Mouse (Mus musculus): Measurements from ENCODE around the gene Dclk2. TPM values are rescaled to one million over a fixed set of nuclear protein-coding genes. Genes with fewer than 3 reads are reported as not detected.
A peak's percentile ranks its signal among the peaks of the same experiment; 100 is the strongest.

Gene Dclk2
- polyA plus RNA-seq, 1 experiment = 48.4 TPM

DNA sequence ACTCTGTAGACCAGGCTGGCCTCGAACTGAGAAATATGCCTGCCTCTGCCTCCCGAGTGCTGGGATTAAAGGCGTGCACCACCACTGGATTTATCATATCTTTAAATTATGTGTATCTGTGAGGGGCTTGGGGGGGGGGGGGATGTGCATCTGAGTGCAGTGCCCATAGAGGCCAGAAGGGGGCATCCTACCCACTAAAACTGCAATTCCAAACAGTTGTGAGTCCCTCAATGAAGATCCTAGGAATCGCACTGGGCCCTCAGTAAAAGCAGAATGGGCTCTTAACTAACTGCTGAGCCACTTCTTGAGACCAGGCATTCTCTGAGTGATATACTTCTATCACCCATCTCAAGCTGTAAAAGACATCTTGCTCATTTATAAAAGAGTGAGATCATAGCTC, 85.5 kb downstream of the Dclk2 start:
- peaks cover 13% of the 10 kb centered on the region for H3K4me1 ChIP-seq (ENCODE audit: control insufficient read depth, insufficient read depth, low read length)
- TF ChIP-seq CTCF (IDR thresholded peaks at IDR 0.05; ENCODE audit: extremely low read depth, insufficient read depth, low read length) (0 out of 2 replicates have a peak, but pooled peaks have one; percentile 11), POLR2A (IDR thresholded peaks at IDR 0.05; ENCODE audit: extremely low read depth, insufficient read depth, low read length) (no peak)
- H3K4me3 ChIP-seq (ENCODE audit: insufficient read depth, low read length) = no peak overlapping the region
- no peak overlapping the region for H3K27ac ChIP-seq (ENCODE audit: insufficient read depth, low read length)

DNA sequence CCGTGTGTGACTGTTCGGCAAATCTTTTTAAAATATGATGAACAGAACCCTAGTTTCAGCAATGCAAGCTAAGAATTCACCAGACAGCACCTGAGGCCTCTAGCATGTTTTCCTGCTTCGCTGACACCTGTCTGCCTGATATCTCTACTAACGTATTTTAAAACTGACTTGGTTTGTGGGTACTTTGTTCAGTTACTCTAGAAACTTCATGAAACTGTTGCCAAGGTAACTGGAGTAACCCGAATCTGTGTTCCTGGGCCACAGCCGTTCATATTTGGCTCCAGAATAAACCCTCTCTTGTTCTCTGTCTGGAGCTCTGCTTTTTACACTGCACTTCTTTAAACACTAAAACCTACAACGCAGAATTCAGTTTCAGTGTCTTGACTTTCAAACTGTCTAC, 86.3 kb downstream of the Dclk2 start:
- Histone ChIP-seq H3K27ac (ENCODE audit: insufficient read depth, low read length) (no peak overlapping the region; the same call in 1 of the 2 replicates), H3K4me1 (ENCODE audit: control insufficient read depth, insufficient read depth, low read length) (peaks cover 16% of the 10 kb centered on the region)

DNA sequence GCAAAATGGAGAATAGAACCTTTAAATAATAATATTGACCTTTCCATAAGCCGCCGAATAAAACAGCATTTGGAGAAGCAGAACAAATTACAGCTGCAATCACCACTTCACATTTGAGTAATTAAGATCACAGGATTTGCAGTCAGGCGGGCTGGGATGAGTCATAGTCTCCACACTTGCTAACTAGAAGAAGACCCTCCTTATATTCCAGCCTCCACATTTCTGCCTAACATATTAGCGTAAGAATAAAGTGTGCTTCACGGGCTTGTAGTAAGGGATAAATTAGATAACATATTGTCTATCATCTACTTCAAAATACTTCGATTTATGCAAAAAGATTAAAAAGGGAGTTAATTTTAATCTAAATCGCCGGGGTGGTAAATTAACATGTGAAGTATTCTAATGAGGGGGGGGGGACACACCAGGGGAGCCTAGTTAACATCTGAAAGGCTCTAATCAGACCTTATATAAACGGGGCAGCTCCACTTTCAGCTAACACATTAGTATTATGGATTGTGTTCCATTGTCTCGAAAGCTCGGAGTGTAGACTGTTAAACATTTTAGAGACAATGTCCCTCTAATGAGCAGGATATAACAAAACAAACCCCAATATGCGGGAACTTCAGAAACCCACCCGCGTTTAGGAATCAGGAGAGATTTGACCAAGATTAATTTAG, 87.9 kb downstream of the Dclk2 start:
- no peak overlapping the region for H3K27ac ChIP-seq (ENCODE audit: insufficient read depth, low read length)
- no peak for TF ChIP-seq POLR2A (IDR thresholded peaks at IDR 0.05; ENCODE audit: extremely low read depth, insufficient read depth, low read length)
- TF ChIP-seq CTCF (IDR thresholded peaks at IDR 0.05; ENCODE audit: extremely low read depth, insufficient read depth, low read length) = no peak
- H3K4me3 ChIP-seq (ENCODE audit: insufficient read depth, low read length) = no peak overlapping the region
- H3K4me1 ChIP-seq (ENCODE audit: control insufficient read depth, insufficient read depth, low read length) = peaks cover 16% of the 10 kb centered on the region

More for the DNA sequence above, 86.3 kb downstream of the Dclk2 start:
- no peak overlapping the region for H3K4me3 ChIP-seq (ENCODE audit: insufficient read depth, low read length)
- TF ChIP-seq POLR2A (IDR thresholded peaks at IDR 0.05; ENCODE audit: extremely low read depth, insufficient read depth, low read length) = no peak

DNA sequence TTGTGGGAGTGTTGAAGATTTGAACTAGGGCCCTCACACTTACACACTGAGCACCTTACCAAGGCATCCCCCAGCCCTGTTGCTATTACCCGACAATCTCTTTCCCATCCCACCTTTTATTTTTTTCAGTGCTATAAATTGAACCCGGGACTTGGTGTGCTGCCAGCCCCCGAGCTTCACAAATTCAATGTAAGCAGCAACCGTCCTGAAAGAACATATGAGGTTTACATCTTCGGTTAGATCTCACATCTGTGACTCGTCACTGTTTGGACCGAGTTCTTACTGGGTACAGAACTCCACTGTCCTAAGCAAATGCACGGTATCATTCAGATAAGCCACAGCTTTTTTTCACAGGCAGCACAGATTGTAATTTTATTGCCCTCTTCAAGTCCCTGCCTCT, 88.5 kb downstream of the Dclk2 start:
- peaks cover 12% of the 10 kb centered on the region for H3K4me1 ChIP-seq (ENCODE audit: control insufficient read depth, insufficient read depth, low read length)
- no peak for TF ChIP-seq CTCF (IDR thresholded peaks at IDR 0.05; ENCODE audit: extremely low read depth, insufficient read depth, low read length)
- TF ChIP-seq POLR2A (IDR thresholded peaks at IDR 0.05; ENCODE audit: extremely low read depth, insufficient read depth, low read length) = no peak
- no peak overlapping the region for H3K4me3 ChIP-seq (ENCODE audit: insufficient read depth, low read length)
- H3K27ac ChIP-seq (ENCODE audit: insufficient read depth, low read length) = no peak overlapping the region

DNA sequence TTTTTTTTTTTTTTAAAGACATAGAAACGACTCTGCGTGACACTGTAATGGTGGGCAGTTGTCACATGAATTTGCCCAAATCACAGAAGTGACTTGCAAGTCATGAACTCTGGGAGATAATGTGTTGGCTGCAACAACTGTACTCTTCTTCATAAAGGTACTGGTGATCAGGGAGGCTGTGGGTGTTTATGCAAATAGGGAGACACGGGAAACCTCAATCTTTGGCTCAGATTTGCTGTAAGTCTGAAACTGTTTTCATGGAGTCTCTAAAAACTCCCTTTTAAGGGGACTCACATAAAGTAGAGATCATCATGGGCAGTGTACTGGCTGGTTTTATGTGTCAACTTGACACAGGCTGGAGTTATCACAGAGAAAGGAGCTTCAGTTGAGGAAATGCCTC, 93.1 kb downstream of the Dclk2 start:
- H3K4me1 ChIP-seq (ENCODE audit: control insufficient read depth, insufficient read depth, low read length) = peaks cover 9% of the 10 kb centered on the region
- no peak for TF ChIP-seq CTCF (IDR thresholded peaks at IDR 0.05; ENCODE audit: extremely low read depth, insufficient read depth, low read length)
- no peak for TF ChIP-seq POLR2A (IDR thresholded peaks at IDR 0.05; ENCODE audit: extremely low read depth, insufficient read depth, low read length)
- H3K4me3 ChIP-seq (ENCODE audit: insufficient read depth, low read length) = no peak overlapping the region
- no peak overlapping the region for H3K27ac ChIP-seq (ENCODE audit: insufficient read depth, low read length)

DNA sequence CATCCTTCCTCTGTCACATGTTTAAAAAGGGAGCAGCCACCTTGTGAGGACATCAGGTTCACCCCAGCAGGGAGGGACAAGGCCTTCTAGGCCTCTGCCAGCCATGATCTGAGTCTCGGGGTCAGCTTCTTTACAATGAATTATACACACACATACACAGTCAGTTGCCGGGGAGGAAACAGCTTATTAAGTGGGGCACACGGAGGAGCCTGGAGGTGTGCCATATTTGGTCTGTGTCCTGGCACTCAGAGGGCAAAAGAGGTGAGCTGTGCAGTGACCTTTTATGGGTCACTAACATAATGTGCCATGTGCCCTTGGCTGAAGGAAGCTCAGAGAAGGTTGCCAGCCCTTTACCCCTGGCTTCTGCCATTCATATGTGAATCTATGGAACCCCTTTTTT, 99.3 kb downstream of the Dclk2 start:
- TF ChIP-seq CTCF (IDR thresholded peaks at IDR 0.05; ENCODE audit: extremely low read depth, insufficient read depth, low read length) = no peak
- no peak for TF ChIP-seq POLR2A (IDR thresholded peaks at IDR 0.05; ENCODE audit: extremely low read depth, insufficient read depth, low read length)
- H3K4me3 ChIP-seq (ENCODE audit: insufficient read depth, low read length) = no peak overlapping the region
- no peak overlapping the region for H3K27ac ChIP-seq (ENCODE audit: insufficient read depth, low read length)
- no peaks in the 10 kb centered on the region for H3K4me1 ChIP-seq (ENCODE audit: control insufficient read depth, insufficient read depth, low read length)

DNA sequence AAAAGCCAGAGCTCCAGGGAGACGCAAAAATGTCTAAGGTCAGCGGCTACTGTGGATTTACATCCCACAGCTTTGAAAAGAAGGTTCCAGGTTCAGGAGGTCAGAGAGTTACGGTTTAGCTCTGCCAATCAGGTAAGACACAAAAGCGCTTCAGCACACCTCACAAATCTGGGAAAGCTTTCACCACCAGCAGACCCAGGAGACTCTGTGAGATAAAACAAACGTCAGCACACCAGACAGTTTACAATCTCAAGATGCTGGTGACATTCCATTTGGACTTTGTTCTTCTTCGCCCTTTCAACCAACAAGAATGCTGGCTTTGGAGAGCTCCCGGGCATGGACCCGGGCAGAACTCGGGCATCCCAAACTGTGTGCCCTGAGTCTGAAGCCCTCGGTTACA, 100.3 kb downstream of the Dclk2 start:
- no peak for TF ChIP-seq CTCF (IDR thresholded peaks at IDR 0.05; ENCODE audit: extremely low read depth, insufficient read depth, low read length)
- TF ChIP-seq POLR2A (IDR thresholded peaks at IDR 0.05; ENCODE audit: extremely low read depth, insufficient read depth, low read length) = no peak
- no peaks in the 10 kb centered on the region for H3K4me1 ChIP-seq (ENCODE audit: control insufficient read depth, insufficient read depth, low read length)
- H3K27ac ChIP-seq (ENCODE audit: insufficient read depth, low read length) = no peak overlapping the region
- no peak overlapping the region for H3K4me3 ChIP-seq (ENCODE audit: insufficient read depth, low read length)

DNA sequence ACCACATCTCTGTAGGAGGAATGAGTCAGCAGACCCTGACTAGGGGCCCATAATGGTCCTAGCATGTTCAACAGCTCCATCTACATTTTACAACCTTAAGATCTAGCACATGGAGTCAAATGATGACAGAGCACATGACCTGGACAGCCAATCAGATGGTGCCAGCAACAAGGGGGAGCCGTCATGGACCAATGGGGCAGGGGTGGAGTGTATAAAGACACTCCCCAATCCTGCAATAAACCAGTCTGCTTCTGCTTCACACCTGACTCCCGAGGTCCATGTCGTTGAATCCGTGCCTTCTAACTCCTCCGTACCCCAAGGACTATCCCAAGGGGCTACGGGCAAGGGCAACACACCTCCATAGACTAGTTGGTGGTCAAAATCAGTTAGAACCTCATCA, 101.3 kb downstream of the Dclk2 start:
- Histone ChIP-seq H3K4me1 (ENCODE audit: control insufficient read depth, insufficient read depth, low read length) (no peaks in the 10 kb centered on the region), H3K4me3 (ENCODE audit: insufficient read depth, low read length) (no peak overlapping the region), H3K27ac (ENCODE audit: insufficient read depth, low read length) (no peak overlapping the region)
- TF ChIP-seq POLR2A (IDR thresholded peaks at IDR 0.05; ENCODE audit: extremely low read depth, insufficient read depth, low read length) = no peak
- TF ChIP-seq CTCF (IDR thresholded peaks at IDR 0.05; ENCODE audit: extremely low read depth, insufficient read depth, low read length) = no peak

DNA sequence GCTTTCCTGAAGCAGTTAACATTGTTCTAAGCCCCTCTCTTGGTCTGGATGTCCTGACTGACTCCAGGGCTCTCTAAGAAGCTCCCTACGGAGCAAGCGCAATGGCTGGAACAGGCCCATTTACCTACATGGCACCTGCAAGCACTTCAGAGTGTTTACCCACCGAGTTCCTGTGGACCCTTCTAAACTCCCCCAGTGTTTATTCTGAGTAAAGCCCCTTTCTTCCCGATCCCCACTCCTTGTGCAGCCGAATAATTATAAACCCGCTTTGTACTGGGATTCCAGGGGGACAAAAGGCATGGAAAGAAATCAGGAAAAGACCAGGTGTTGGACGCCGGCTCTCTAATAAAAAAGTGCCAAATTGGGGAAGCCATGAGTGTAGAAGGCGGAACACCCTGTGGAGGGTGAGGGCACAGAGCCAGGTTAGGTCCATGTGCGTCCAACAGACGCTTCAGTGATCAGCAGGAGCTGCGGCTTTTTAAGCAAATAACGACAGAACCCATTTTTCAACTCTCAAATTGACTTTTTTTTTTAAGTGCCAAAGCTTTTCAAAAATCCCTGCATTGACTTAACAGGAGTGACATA, 102.6 kb downstream of the Dclk2 start:
- TF ChIP-seq CTCF (IDR thresholded peaks at IDR 0.05; ENCODE audit: extremely low read depth, insufficient read depth, low read length) (no peak), POLR2A (IDR thresholded peaks at IDR 0.05; ENCODE audit: extremely low read depth, insufficient read depth, low read length) (no peak)
- H3K4me1 ChIP-seq (ENCODE audit: control insufficient read depth, insufficient read depth, low read length) = no peaks in the 10 kb centered on the region
- no peak overlapping the region for H3K4me3 ChIP-seq (ENCODE audit: insufficient read depth, low read length)
- H3K27ac ChIP-seq (ENCODE audit: insufficient read depth, low read length) = no peak overlapping the region

DNA sequence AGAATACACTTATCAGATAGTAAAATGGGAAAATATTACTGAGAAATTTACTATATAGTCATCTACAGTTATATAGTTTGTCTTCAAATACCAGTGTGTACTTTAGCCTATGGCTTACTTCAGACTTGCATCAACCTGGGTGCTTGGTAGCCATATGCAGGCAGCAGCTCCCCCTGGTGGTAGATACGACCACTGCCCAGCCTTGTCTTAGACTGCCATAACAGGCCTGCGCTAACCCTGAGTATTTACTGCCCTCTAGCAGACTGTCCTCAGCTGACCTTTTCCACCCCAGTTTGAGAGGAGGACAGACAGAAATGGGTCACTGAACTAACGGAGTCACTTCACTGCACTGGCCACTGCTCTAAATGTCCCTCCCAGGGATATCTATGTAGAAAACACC, 108.0 kb downstream of the Dclk2 start:
- Histone ChIP-seq H3K4me1 (ENCODE audit: control insufficient read depth, insufficient read depth, low read length) (peaks cover 4% of the 10 kb centered on the region), H3K27ac (ENCODE audit: insufficient read depth, low read length) (no peak overlapping the region), H3K4me3 (ENCODE audit: insufficient read depth, low read length) (no peak overlapping the region)
- TF ChIP-seq POLR2A (IDR thresholded peaks at IDR 0.05; ENCODE audit: extremely low read depth, insufficient read depth, low read length) = no peak
- TF ChIP-seq CTCF (IDR thresholded peaks at IDR 0.05; ENCODE audit: extremely low read depth, insufficient read depth, low read length) = peak; percentile 85

Measured in cortical plate, adult 2 months (tissue).